Mouse (Mus musculus): ENCODE measurements around the gene Zbtb2. TPM values are rescaled to one million over a fixed set of nuclear protein-coding genes. Genes with fewer than 3 reads are reported as not detected.
A peak's percentile ranks its signal among the peaks of the same experiment; 100 is the strongest.

Gene Zbtb2
- total and polyA plus RNA-seq, 3 experiments, result 7.5 to 21.5 (median 11.9) TPM

GRCm38 (mm10) chr10:4430826-4431225, 42.9 kb upstream of the Zbtb2 start:
- no peak for TF ChIP-seq POLR2AphosphoS5 (IDR thresholded peaks at IDR 0.05; ENCODE audit: insufficient replicate concordance, low read depth, low read length)
- TF ChIP-seq GATA1 (IDR thresholded peaks at IDR 0.05; ENCODE audit: borderline replicate concordance, low read length), result no peak
- no peak for TF ChIP-seq GATA2 (IDR thresholded peaks at IDR 0.05; ENCODE audit: borderline replicate concordance, low read depth, low read length)
- Histone ChIP-seq H3K4me3 (ENCODE audit: low read depth, low read length) (peak overlapping the region; percentile 80), H3K36me3 (replicated peaks) (peaks cover 61% of the 10 kb centered on the region), H3K9me3 (replicated peaks) (no peaks in the 10 kb centered on the region), H3K27me3 (ENCODE audit: insufficient read depth, low read length) (no peaks in the 10 kb centered on the region), H3K4me1 (ENCODE audit: insufficient read depth, low read depth, low read length) (peaks cover 47% of the 10 kb centered on the region)
- no peak for DNase-seq (ENCODE audit: low spot score)
- no peak for ATAC-seq (ENCODE audit: extremely low read depth, insufficient number of reproducible peaks, low FRiP score, poor library complexity, severe bottlenecking)

GRCm38 (mm10) chr10:4430399-4430798, 42.5 kb upstream of the Zbtb2 start:
- peak overlapping the region; percentile 80; the same call in 1 of the 2 replicates for H3K4me3 ChIP-seq (ENCODE audit: low read depth, low read length)
- peaks cover 48% of the 10 kb centered on the region for H3K4me1 ChIP-seq (ENCODE audit: insufficient read depth, low read depth, low read length)
- TF ChIP-seq TAL1 (conservative IDR thresholded peaks at IDR 0.05; ENCODE audit: low read depth, low read length), result no peak
- no peak for TF ChIP-seq GATA1 (IDR thresholded peaks at IDR 0.05; ENCODE audit: borderline replicate concordance, low read length)
- no peak for TF ChIP-seq CTCF (IDR thresholded peaks at IDR 0.05; ENCODE audit: low read depth, low read length)
- no peak for TF ChIP-seq POLR2AphosphoS5 (IDR thresholded peaks at IDR 0.05; ENCODE audit: insufficient replicate concordance, low read depth, low read length)
- no peak for TF ChIP-seq GATA2 (IDR thresholded peaks at IDR 0.05; ENCODE audit: borderline replicate concordance, low read depth, low read length)
- no peak for ATAC-seq (ENCODE audit: extremely low read depth, insufficient number of reproducible peaks, low FRiP score, poor library complexity, severe bottlenecking)
- H3K27me3 ChIP-seq (ENCODE audit: insufficient read depth, low read length), result no peaks in the 10 kb centered on the region
- no peaks in the 10 kb centered on the region for H3K9me3 ChIP-seq (replicated peaks)
- H3K36me3 ChIP-seq (replicated peaks), result peaks cover 61% of the 10 kb centered on the region
- DNase-seq (ENCODE audit: low spot score), result no peak

- DNase-seq (ENCODE audit: low spot score) (no peak), ATAC-seq (ENCODE audit: extremely low read depth, insufficient number of reproducible peaks, low FRiP score, poor library complexity, severe bottlenecking) (no peak)
- H3K4me3 ChIP-seq (ENCODE audit: low read depth, low read length), result no peak overlapping the region
- peaks cover 92% of the 10 kb centered on the region for H3K36me3 ChIP-seq (replicated peaks)
- peaks cover 35% of the 10 kb centered on the region for H3K4me1 ChIP-seq (ENCODE audit: insufficient read depth, low read depth, low read length)
- H3K27me3 ChIP-seq (ENCODE audit: insufficient read depth, low read length), result no peaks in the 10 kb centered on the region
- TF ChIP-seq CTCF (IDR thresholded peaks at IDR 0.05; ENCODE audit: low read depth, low read length), result no peak
- no peak for TF ChIP-seq GATA1 (IDR thresholded peaks at IDR 0.05; ENCODE audit: borderline replicate concordance, low read length)
- no peak for TF ChIP-seq TAL1 (conservative IDR thresholded peaks at IDR 0.05; ENCODE audit: low read depth, low read length)
- no peak for TF ChIP-seq POLR2AphosphoS5 (IDR thresholded peaks at IDR 0.05; ENCODE audit: insufficient replicate concordance, low read depth, low read length)
- no peak for TF ChIP-seq GATA2 (IDR thresholded peaks at IDR 0.05; ENCODE audit: borderline replicate concordance, low read depth, low read length)
- H3K9me3 ChIP-seq (replicated peaks), result no peaks in the 10 kb centered on the region
Measured at GRCm38 (mm10) chr10:4425245-4425644, 37.3 kb upstream of the Zbtb2 start.

DNA sequence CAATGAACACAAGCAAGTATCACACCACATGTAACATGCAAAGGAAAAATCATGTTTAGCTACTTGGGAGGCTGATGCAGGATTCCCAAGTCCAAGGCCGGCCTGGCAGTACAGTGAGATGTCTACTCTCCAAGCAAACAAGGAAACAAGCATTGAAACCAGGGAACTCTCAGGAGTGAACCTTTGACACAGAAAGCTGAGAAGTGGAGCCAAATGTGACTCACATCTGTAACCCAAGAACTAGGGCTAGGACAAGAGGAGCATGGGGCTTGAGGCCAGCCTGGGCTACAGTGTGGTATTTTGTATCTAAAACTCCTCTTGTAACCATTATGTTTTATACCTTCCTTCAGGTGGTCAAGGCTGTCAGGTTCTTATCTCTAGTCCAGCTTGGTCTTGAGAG, 19.3 kb upstream of the Zbtb2 start:
- DNase-seq (ENCODE audit: low spot score), result no peak
- Histone ChIP-seq H3K4me3 (ENCODE audit: low read depth, low read length) (no peak overlapping the region), H3K9me3 (replicated peaks) (no peaks in the 10 kb centered on the region), H3K27me3 (ENCODE audit: insufficient read depth, low read length) (no peaks in the 10 kb centered on the region), H3K36me3 (replicated peaks) (peaks cover 87% of the 10 kb centered on the region), H3K4me1 (ENCODE audit: insufficient read depth, low read depth, low read length) (peaks cover 16% of the 10 kb centered on the region)
- TF ChIP-seq GATA1 (IDR thresholded peaks at IDR 0.05; ENCODE audit: borderline replicate concordance, low read length) (no peak), GATA2 (IDR thresholded peaks at IDR 0.05; ENCODE audit: borderline replicate concordance, low read depth, low read length) (no peak), POLR2AphosphoS5 (IDR thresholded peaks at IDR 0.05; ENCODE audit: insufficient replicate concordance, low read depth, low read length) (no peak), TAL1 (conservative IDR thresholded peaks at IDR 0.05; ENCODE audit: low read depth, low read length) (no peak), CTCF (IDR thresholded peaks at IDR 0.05; ENCODE audit: low read depth, low read length) (no peak)
- ATAC-seq (ENCODE audit: extremely low read depth, insufficient number of reproducible peaks, low FRiP score, poor library complexity, severe bottlenecking), result no peak

DNA sequence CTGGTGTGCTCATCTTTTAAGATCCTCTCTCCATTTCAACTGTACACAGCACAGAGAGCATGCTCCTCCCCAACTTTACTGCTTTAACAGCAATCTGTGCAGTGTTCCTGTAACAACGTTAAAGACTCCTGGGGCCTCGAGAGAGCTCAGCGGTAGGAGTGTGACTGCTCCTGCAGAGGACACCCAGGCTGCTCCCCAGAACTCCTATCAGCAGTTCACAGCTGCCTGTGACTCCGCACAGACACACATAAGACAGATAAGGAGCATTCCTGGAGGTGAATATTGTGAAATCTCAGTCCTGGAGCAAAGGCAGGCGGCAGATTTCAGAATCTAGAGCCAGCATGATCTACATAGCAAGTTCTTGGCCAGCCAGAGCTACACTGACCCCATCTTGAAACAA, 17.6 kb upstream of the Zbtb2 start:
- DNase-seq (ENCODE audit: low spot score) (no peak), ATAC-seq (ENCODE audit: extremely low read depth, insufficient number of reproducible peaks, low FRiP score, poor library complexity, severe bottlenecking) (peak; percentile 70)
- no peak overlapping the region for H3K4me3 ChIP-seq (ENCODE audit: low read depth, low read length)
- no peaks in the 10 kb centered on the region for H3K9me3 ChIP-seq (replicated peaks)
- no peaks in the 10 kb centered on the region for H3K27me3 ChIP-seq (ENCODE audit: insufficient read depth, low read length)
- peaks cover 16% of the 10 kb centered on the region for H3K4me1 ChIP-seq (ENCODE audit: insufficient read depth, low read depth, low read length)
- peaks cover 82% of the 10 kb centered on the region for H3K36me3 ChIP-seq (replicated peaks)
- TF ChIP-seq POLR2AphosphoS5 (IDR thresholded peaks at IDR 0.05; ENCODE audit: insufficient replicate concordance, low read depth, low read length), result no peak
- no peak for TF ChIP-seq GATA2 (IDR thresholded peaks at IDR 0.05; ENCODE audit: borderline replicate concordance, low read depth, low read length)
- peak; percentile 32; the same call in 1 of the 2 replicates for TF ChIP-seq TAL1 (conservative IDR thresholded peaks at IDR 0.05; ENCODE audit: low read depth, low read length)

DNA sequence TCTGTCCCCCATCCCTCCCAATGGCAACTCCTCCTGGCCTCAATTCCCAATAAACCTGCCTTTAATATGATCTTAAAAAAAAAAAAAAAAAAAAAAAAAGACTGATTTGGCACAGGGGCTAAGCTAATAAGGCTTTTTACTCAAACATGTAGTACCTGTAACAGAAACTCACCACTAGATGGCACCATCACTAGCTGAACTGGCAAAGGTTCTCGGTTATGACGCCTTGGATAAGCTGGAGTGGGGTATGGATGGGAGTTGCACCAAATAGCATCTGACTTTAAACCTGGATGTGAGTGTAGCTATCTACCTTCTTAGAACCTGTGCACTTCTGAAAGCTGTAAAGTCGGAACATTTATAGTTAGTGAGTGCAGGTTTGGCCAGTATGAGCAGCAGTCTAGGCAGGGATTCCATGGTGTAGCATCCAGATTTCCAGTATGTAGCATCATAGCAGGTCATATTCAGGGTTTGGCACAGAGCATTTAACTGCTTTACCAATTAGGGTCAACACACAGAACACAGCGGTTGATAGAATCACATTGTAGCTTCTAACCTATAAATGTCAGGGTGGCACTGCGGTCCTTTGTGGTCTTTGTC, 17.1 kb upstream of the Zbtb2 start:
- TF ChIP-seq POLR2AphosphoS5 (IDR thresholded peaks at IDR 0.05; ENCODE audit: insufficient replicate concordance, low read depth, low read length), result no peak
- no peak for TF ChIP-seq TAL1 (conservative IDR thresholded peaks at IDR 0.05; ENCODE audit: low read depth, low read length)
- TF ChIP-seq CTCF (IDR thresholded peaks at IDR 0.05; ENCODE audit: low read depth, low read length), result no peak
- no peak for TF ChIP-seq GATA2 (IDR thresholded peaks at IDR 0.05; ENCODE audit: borderline replicate concordance, low read depth, low read length)
- TF ChIP-seq GATA1 (IDR thresholded peaks at IDR 0.05; ENCODE audit: borderline replicate concordance, low read length), result no peak
- H3K4me3 ChIP-seq (ENCODE audit: low read depth, low read length), result no peak overlapping the region
- no peaks in the 10 kb centered on the region for H3K27me3 ChIP-seq (ENCODE audit: insufficient read depth, low read length)
- DNase-seq (ENCODE audit: low spot score), result no peak
- ATAC-seq (ENCODE audit: extremely low read depth, insufficient number of reproducible peaks, low FRiP score, poor library complexity, severe bottlenecking), result no peak
- H3K36me3 ChIP-seq (replicated peaks), result peaks cover 82% of the 10 kb centered on the region
- H3K9me3 ChIP-seq (replicated peaks), result no peaks in the 10 kb centered on the region
- H3K4me1 ChIP-seq (ENCODE audit: insufficient read depth, low read depth, low read length), result peaks cover 16% of the 10 kb centered on the region

Data from G1E (cell line).